ENCODE assay signal across 17 mouse cellular contexts in genomic region chr3:149379866-149380472, GRCm38 (mm10).
DNase-seq lines count a peak whose midpoint lies in the region; ATAC-seq lines count a peak whose summit lies in the region.
"Had no signal": no experiment of that assay in that cellular context is flagged by ENCODE, and none has a peak within 500 bp of the region (broad histone marks: within the 10 kb centered on the region; RNA-seq: fewer than 3 reads in every experiment).

No protein-coding gene starts in this region.

- H3K27ac ChIP-seq in midbrain, embryonic 12.5 days (replicated peaks) = no peak overlapping the region
- no peak overlapping the region for H3K27ac ChIP-seq in midbrain, embryonic 15.5 days
- no peak overlapping the region for H3K27ac ChIP-seq in hindbrain, embryonic 12.5 days
- H3K27ac ChIP-seq: hindbrain, embryonic 10.5 days; limb, embryonic 13.5 days; midbrain, embryonic 13.5 days; neural tube, embryonic 13.5 days had no signal

- H3K9me3 ChIP-seq in midbrain, embryonic 12.5 days = no peaks in the 10 kb centered on the region
- H3K9me3 ChIP-seq in midbrain, embryonic 15.5 days = no peaks in the 10 kb centered on the region
- no peaks in the 10 kb centered on the region for H3K9me3 ChIP-seq in hindbrain, embryonic 12.5 days (replicated peaks)
- H3K9me3 ChIP-seq: hindbrain, embryonic 10.5 days; limb, embryonic 13.5 days; midbrain, embryonic 13.5 days; neural tube, embryonic 13.5 days had no signal

- DNase-seq in frontal cortex, postnatal 25 days (ENCODE audit: low spot score in 2 of 2) = no peak
- DNase-seq in adrenal gland, postnatal 14 days = no peak
- DNase-seq: adrenal gland, postnatal 36 days; cerebellum, adult 9-10 months; gastrocnemius, postnatal 25 days; kidney, adult 2 months; right cerebral cortex, postnatal 14 days had no signal

- no peak overlapping the region for H3K4me2 ChIP-seq in midbrain, embryonic 12.5 days (replicated peaks)
- no peak overlapping the region for H3K4me2 ChIP-seq in midbrain, embryonic 15.5 days
- no peak overlapping the region for H3K4me2 ChIP-seq in hindbrain, embryonic 12.5 days (replicated peaks)
- H3K4me2 ChIP-seq: limb, embryonic 13.5 days; midbrain, embryonic 13.5 days; neural tube, embryonic 13.5 days had no signal

- H3K4me3 ChIP-seq in midbrain, embryonic 12.5 days = no peak overlapping the region
- H3K4me3 ChIP-seq in midbrain, embryonic 15.5 days = no peak overlapping the region
- no peak overlapping the region for H3K4me3 ChIP-seq in hindbrain, embryonic 12.5 days
- H3K4me3 ChIP-seq: hindbrain, embryonic 10.5 days; limb, embryonic 13.5 days; midbrain, embryonic 13.5 days; neural tube, embryonic 13.5 days had no signal

- no peaks in the 10 kb centered on the region for H3K4me1 ChIP-seq in midbrain, embryonic 12.5 days
- H3K4me1 ChIP-seq in midbrain, embryonic 15.5 days = no peaks in the 10 kb centered on the region
- H3K4me1 ChIP-seq in hindbrain, embryonic 12.5 days = no peaks in the 10 kb centered on the region

- no peaks in the 10 kb centered on the region for H3K27me3 ChIP-seq in midbrain, embryonic 12.5 days
- H3K27me3 ChIP-seq in midbrain, embryonic 15.5 days (replicated peaks) = no peaks in the 10 kb centered on the region
- H3K27me3 ChIP-seq in hindbrain, embryonic 12.5 days = no peaks in the 10 kb centered on the region
- H3K27me3 ChIP-seq: limb, embryonic 13.5 days; neural tube, embryonic 13.5 days had no signal

- H3K9ac ChIP-seq in midbrain, embryonic 12.5 days (replicated peaks) = no peak overlapping the region
- H3K9ac ChIP-seq in midbrain, embryonic 15.5 days = no peak overlapping the region
- H3K9ac ChIP-seq in hindbrain, embryonic 12.5 days = no peak overlapping the region
- H3K9ac ChIP-seq: limb, embryonic 13.5 days; midbrain, embryonic 13.5 days; neural tube, embryonic 13.5 days had no signal

- H3K36me3 ChIP-seq in midbrain, embryonic 12.5 days = no peaks in the 10 kb centered on the region
- H3K36me3 ChIP-seq in midbrain, embryonic 15.5 days (replicated peaks) = no peaks in the 10 kb centered on the region
- H3K36me3 ChIP-seq in hindbrain, embryonic 12.5 days = no peaks in the 10 kb centered on the region
- H3K36me3 ChIP-seq: hindbrain, embryonic 10.5 days; limb, embryonic 13.5 days; midbrain, embryonic 13.5 days; neural tube, embryonic 13.5 days had no signal

- peak; percentile 51; the same call in 1 of the 2 replicates for ATAC-seq in frontal cortex, adult (ENCODE audit: low TSS enrichment)
- ATAC-seq in midbrain, embryonic 12.5 days (ENCODE audit: low FRiP score, low read depth) = peak; percentile 16; the same call in 1 of the 2 replicates
- ATAC-seq in midbrain, embryonic 15.5 days (replicated peaks) = no peak
- ATAC-seq in hematopoietic stem cell, adult 5-6 weeks (replicated peaks in 1 of 2; ENCODE audit: insufficient read depth in 1 of 2, low FRiP score in 2 of 2, low TSS enrichment in 1 of 2, low read depth in 1 of 2, poor library complexity in 2 of 2, severe bottlenecking in 2 of 2) = peak; percentile 98
- peak; percentile 82 for ATAC-seq in neutrophil, adult 5-6 weeks (ENCODE audit: extremely low read depth, insufficient number of reproducible peaks, low FRiP score, poor library complexity, severe bottlenecking)
- no peak for ATAC-seq in hindbrain, embryonic 12.5 days (ENCODE audit: low FRiP score)
- ATAC-seq: midbrain, embryonic 13.5 days had no signal

- 74% methylated on average over 15 of the region's 15 CpGs for WGBS in midbrain, embryonic 12.5 days
- 69% methylated on average over 15 of the region's 15 CpGs for WGBS in midbrain, embryonic 15.5 days
- WGBS in hindbrain, embryonic 12.5 days = 74% methylated on average over 15 of the region's 15 CpGs

Comparison
In these comparisons a context has a peak if more than half of its experiments do, and no peak if none do; other contexts are left out.
1. ATAC-seq: peak in frontal cortex, adult (single experiment), midbrain, embryonic 12.5 days (single experiment), hematopoietic stem cell, adult 5-6 weeks (2 of 2) and neutrophil, adult 5-6 weeks (single experiment); none in midbrain, embryonic 15.5 days (single experiment) and hindbrain, embryonic 12.5 days (single experiment).